ENCODE assay signal across 8 mouse cellular contexts in the genomic region with DNA sequence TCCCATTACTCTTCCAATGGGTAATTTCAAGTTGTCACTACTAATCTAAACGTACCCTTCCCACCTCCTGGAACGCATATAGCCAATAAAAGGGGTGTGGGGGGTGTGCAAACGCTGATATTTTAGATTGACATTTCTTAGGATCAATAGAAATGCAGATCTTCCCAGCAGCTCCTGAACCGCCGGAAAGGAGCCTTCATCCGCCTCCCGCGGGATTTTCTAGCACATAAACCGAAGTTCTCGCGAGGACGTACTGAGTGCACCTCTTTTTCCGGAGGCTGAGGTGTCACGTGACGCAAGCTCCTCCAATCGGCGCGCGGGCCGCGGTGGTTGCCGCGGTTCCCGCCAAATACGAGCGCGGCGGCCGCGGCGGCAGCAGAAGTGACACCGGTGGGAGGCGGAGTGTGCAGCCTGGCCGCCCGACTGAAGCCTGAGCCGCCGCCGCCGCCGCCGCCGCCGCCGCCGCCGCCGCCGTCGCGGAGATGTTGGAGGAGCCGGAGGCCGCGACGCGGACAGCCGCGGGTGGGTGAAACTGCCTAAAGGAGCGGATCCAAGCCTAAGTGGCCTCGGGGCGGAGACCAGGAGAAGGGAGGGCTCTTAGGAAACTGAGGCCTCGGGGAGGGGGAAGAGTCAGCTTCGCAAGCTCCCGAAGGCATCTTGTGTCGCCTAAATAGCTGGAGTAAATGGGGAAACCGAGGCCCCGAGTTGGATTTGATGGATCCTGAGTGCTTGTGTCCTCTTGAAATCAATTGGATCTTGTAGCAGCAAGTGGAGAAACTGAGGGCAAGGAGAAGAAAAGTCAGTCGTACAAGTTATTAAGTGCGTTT. TPM values are rescaled to one million over a fixed set of nuclear protein-coding genes. Genes with fewer than 3 reads are reported as not detected.
DNase-seq lines count a peak whose midpoint lies in the region; ATAC-seq lines count a peak whose summit lies in the region.

A gene (plus strand): TSS at position 410 of the 827 bp plus-strand sequence.

- DNase-seq in MEL-GATA-1-ER (ENCODE audit: extremely low read depth, low read depth) = peak; percentile 99
- DNase-seq in cerebellum, adult 8-10 months = peak; percentile 94
- peak; percentile 99 for DNase-seq in forelimb bud, embryonic 11.5 days (ENCODE audit: low read depth, low spot score)
- DNase-seq in layer of hippocampus, adult 9-10 months (ENCODE audit: low spot score) = peak; percentile 91
- DNase-seq in ovary, postnatal 10 days (ENCODE audit: low spot score) = peak; percentile 87
- DNase-seq in thymus, postnatal 10 days (ENCODE audit: low spot score in 2 of 2) = peak; percentile 92 to 95

- H3K4me2 ChIP-seq in lung, embryonic 16.5 days (ENCODE audit: low read depth, low read length) = peak within 1 kb of the TSS; percentile 87

- 1% methylated on average over 67 of the region's 68 CpGs for WGBS in lung, embryonic 16.5 days

- peaks cover 18% of the 10 kb centered on the region for H3K4me1 ChIP-seq in lung, embryonic 16.5 days (replicated peaks; ENCODE audit: control insufficient read depth, insufficient read depth, low read length)

- no peaks in the 10 kb centered on the region for H3K27me3 ChIP-seq in lung, embryonic 16.5 days (ENCODE audit: control insufficient read depth, insufficient read depth, low read depth, low read length)

- no peaks in the 10 kb centered on the region for H3K9me3 ChIP-seq in lung, embryonic 16.5 days (ENCODE audit: control insufficient read depth, low read length)

- H3K36me3 ChIP-seq in lung, embryonic 16.5 days (ENCODE audit: control insufficient read depth, insufficient read depth, low read length) = 0 out of 2 replicates have a peak, but pooled peaks cover under 1% of the 10 kb centered on the region

- H3K27ac ChIP-seq in lung, embryonic 16.5 days (ENCODE audit: low read length) = peak within 1 kb of the TSS; percentile 87

- H3K9ac ChIP-seq in lung, embryonic 16.5 days (ENCODE audit: low read length) = peak within 1 kb of the TSS; percentile 87

- H3K4me3 ChIP-seq in lung, embryonic 16.5 days (ENCODE audit: low read length) = peak within 1 kb of the TSS; percentile 86

- ATAC-seq in hematopoietic stem cell, adult 5-6 weeks (replicated peaks in 1 of 2; ENCODE audit: insufficient read depth in 1 of 2, low FRiP score in 2 of 2, low TSS enrichment in 1 of 2, low read depth in 1 of 2, poor library complexity in 2 of 2, severe bottlenecking in 2 of 2) = peak; percentile 59 to 78
- ATAC-seq in lung, embryonic 16.5 days (ENCODE audit: low read depth) = peak; percentile 90

RNA-seq across cellular contexts. Expression of the gene that starts here (rescaled TPM):
- total RNA-seq in hematopoietic stem cell, adult 5-6 weeks (2017) = 24.5 and 29.7 TPM in 2 replicates
- polyA plus RNA-seq in lung, embryonic 16.5 days (2015; fragmentation: Nextera tagmentation; extraction: Ambion mirVana) = 23.8 and 24.0 TPM in 2 replicates

Comparison
In these comparisons a context has a peak if more than half of its experiments do, and no peak if none do; other contexts are left out.
1. Peak in every context shown above with its lines: DNase-seq, ATAC-seq, H3K4me3 ChIP-seq and H3K27ac ChIP-seq.